Mouse (Mus musculus) central nervous system, embryonic 14 days (tissue): ENCODE results near the gene Mettl24. TPM values are rescaled to one million over a fixed set of nuclear protein-coding genes. Genes with fewer than 3 reads are reported as not detected.

Source experiments
- polyA plus RNA-seq: library from polyadenylated mRNA; depleted of rRNA; stranded (reverse); fragments of >200 nt; gene quantifications from 2 replicates; pipeline ENCODE4 v1.2.3, GENCODE M21; 2012; rRNA removed

The Mettl24 gene
- polyA plus RNA-seq, result 0.27 and 0.33 TPM in 2 replicates

DNA sequence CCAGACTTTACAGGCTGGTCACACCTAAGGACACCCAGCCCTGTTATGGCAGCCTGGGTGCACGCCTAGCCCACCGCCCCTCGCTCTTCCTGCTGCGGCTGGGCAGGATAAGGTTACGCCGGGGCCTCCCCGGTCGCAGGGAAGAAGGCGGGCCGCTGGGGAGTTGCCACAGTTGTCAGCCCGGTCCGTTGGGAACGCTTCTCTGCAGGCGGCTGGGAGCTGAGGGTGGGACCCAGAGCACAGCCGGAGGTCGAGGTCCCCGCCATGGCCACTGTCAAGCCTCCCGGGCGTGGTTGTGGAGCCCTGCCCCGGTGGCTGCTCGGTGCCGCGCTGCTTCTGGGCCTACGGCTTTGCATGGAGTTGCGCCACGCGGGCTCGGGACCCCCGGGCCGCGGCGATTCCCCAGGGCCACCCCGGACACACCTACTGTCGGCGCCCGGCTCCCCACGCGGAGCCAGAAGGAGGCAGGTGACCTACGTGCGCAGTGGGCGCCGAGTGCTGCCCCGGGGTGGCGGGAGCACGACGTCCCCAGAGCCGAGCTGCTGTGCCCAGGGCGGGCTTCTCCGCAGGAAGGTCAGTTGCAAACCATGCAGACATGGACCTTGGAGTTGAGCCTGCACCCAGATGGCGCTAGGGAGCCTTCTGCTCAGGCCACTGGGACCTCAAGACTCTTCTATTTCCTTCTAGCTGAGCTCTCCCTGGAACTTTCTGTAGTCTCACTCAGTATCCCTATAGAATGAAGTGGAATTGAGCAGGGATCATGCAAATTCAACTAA, at the start of gene Mettl24:
Gene Mettl24 (plus strand): TSS at position 191 of the 776 bp plus-strand sequence.

Other genes with a start within 250 kb of the Mettl24 start
- not detected in 2 replicates for gene Slc22a16, start 112.9 kb upstream of the Mettl24 start, polyA plus RNA-seq
- 0.59 and 0.71 TPM in 2 replicates for gene Ddo, start 53.3 kb upstream of the Mettl24 start, polyA plus RNA-seq
- gene Cdc40, start 200.0 kb downstream of the Mettl24 start, polyA plus RNA-seq, result 23.7 and 24.3 TPM in 2 replicates
- 57.9 and 59.5 TPM in 2 replicates for gene Wasf1, start 200.2 kb downstream of the Mettl24 start, polyA plus RNA-seq